Mouse (Mus musculus) adrenal gland, adult (tissue): Measurements from ENCODE around the gene Gm7168.
A peak's percentile ranks its signal among the peaks of the same experiment; 100 is the strongest.
"Not testable (repeated sequence)": the region's sequence is repeated elsewhere in the genome, so short reads cannot be mapped to it uniquely, and the experiment has no call there.

Source experiments
- DNase-seq, 2 experiments: peaks; one replicate each; pipeline ENCODE4 v3.0.0; 2022 to 2023; ENCODE audit warnings: low spot score in 1 of 2; ENCODE audit not compliant: inconsistent age in 2 of 2

The Gm7168 gene

DNA sequence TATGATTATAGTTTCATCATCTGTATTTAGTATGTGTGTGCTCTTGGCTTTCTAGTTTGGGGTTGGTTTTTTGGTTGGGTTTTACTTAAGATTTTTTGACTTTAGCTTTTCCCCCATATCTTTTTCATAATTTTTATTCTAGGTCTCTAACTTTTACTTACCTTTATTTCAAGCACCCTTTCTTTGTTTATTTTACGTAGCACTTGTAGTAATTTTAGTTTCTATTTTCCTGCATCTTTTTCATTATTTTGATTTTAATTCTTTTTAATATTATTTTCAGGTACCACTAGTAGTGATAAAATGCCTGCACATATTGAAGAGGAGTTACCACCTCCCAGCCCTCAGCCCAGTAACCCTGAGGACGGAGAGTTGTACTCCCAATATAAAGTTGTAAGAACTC, at the start of gene Gm7168:
Gm7168 (plus strand) TSS at position 301 of the 400 bp plus-strand sequence.
- DNase-seq, result not testable (repeated sequence)

DNA sequence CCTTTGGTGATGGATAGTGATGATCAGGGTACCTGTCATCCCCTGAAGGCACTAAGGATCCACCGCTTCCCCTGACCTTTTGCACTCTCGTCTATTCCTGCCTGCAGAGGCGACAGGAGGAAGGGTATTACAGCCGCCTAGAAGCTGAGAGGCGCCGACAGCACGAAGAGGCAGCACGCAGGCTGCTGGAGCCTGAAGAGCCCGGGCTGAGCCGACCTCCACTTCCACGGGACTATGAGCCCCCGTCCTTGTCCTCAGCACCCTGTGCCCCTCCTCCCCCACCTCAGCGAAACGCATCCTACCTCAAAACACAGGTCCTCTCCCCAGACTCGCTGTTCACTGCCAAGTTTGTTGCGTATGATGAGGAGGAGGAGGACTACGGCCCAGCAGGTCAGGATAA, 49.3 kb upstream of the Gm7168 start:
- peak; percentile 32 to 51 for DNase-seq

DNA sequence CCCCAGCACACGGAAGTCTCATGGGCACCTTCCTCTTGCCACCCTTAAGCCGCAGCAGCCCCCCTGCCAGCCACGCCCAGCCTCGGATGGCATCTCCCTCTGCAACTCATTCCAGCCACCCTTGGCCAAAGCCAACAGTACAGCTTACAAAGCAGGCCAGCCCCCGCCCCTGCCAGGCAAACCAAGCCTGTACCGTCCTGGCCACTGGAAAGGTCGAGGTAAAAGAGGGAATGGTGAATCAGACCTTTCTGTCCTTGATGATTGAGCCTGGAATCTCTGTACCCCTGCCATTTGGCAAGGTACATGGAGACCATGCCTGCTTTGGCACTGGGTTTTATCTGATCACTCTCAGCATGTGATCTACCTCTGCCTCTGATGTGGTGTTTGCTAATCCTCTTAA, 48.9 kb upstream of the Gm7168 start:
- peak; percentile 85 to 88 for DNase-seq

DNA sequence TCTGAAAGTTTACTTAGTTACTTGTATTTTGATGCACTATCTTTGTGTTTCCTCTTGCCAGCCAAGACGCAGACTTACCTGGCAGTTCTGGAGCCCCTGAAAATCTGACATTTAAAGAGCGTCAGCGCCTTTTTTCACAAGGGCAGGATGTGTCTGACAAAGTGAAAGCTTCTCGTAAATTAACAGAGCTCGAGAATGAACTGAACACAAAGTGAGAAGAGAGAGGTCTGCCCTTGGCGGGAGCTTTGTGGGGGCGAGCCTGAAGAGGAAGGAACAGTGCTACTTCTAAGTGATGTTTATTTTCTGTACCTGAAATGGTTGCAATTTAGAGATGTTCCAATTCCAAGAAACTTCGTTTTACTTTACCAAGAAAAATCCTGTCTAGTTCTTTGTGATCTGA, 44.4 kb upstream of the Gm7168 start:
- no peak for DNase-seq

DNA sequence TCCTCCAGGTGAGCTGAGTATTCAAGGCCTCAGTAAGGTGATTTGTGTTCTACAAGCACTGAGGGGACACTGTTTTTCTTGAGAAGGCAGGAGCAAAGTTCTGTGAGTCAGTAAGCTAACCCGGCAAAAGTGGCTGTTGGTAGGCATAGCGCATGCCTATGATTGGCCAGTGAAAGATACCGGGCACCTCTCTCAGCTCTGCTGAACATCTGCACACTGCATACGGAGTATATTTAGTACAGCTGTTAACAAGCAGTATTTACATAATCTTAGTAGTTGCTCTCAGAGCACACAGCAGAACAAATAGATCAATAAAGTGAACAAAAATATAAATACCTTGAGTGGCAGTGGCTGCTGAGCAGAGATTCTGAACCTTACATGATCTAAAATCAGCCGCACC, 41.1 kb upstream of the Gm7168 start:
- DNase-seq, result no peak

DNA sequence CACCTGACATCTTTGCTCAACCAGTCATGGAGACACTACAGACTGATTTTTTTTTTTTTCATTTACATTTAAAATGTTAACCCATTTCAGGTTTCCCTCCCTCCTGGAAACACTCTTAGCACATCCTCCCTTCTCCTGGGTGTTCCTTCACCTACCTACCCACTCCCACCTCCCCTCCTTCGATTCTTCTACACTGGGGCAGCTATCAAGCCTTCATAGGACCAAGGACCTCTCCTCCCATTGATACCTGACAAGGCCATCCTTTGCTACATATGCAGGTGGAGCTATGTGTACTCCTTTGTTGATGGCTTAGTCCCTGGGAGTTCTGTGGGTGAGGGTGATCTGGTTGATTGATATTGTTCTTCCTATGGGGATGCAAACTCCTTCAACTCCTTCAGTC, 40.5 kb upstream of the Gm7168 start:
- DNase-seq, result no peak

DNA sequence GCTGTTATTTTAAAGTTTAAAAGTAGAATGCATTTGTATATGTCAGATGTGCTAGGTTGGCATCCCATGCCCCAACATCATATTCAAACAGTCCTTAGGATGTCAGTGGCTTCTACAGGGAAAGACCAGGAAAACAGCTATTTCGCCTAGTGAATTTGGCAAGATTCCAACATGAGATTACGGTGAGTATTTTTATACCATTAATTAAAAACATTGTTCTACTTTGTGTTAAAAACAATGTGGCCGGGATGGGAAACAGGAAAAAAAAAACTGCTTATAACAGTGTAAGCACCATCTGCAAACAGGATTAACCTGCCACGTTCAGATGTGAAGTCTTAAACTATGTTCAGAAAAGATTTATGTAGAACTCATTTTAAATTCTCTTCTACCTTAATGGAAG, 34.2 kb upstream of the Gm7168 start:
- no peak for DNase-seq

DNA sequence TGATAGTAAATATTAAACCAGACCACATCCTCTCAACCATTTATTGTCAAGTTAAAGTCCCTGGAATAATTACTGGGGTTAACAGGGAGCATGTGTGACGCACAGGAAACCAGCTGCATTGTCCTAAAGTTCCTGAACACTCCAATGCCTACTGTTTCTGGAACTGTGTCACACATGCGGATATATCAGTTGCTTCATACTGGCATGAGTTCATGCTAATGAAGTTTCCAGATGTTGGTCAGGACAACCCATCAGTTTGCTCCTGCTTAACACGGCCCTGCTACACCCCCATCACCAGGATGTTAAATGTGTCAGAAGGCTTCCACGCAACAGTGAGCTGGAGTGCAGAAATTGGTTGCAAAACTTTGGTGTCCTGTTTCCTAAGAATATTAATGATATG, 33.6 kb upstream of the Gm7168 start:
- no peak for DNase-seq

DNA sequence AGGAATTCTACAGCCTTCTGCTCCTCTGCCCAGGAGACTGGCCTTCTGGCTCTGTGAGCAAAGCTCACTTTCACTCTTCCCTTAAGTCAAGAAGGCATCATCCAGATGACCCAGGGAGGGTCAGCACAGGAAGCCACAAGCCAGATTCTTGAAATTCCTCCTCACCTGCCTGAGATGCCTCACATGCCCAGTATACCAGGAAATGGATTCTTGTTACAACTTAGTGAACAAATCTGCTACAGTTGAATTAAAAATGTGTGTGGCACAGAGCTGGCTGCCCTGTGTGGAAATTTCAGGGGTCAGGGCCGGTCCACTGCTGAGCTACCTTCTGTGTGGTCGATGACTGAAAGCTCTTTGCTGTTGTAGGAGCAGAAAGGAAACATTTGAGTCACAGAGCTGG, 27.4 kb upstream of the Gm7168 start:
- peak in 1 of 2 experiments; percentile 47 for DNase-seq

DNA sequence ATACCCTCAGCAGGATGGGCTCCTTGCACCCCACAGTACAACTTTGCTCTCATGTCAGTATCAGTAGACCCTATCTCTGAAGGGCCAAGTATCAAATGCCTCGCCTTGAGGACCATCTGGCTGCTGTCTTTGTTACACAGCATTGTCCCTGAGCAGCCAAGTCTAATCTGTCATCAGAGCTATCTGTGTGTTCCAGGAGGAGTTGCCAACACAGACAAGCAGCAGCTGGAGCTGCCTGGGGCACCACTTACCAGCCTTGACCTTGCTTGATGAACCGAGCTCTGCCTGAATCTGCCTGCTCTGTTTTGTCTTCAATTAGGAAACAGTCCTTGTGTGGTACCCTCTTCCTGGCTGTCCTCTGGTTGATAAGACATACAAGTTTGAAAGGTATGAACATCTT, 24.8 kb upstream of the Gm7168 start:
- peak; percentile 43 to 73 for DNase-seq

DNA sequence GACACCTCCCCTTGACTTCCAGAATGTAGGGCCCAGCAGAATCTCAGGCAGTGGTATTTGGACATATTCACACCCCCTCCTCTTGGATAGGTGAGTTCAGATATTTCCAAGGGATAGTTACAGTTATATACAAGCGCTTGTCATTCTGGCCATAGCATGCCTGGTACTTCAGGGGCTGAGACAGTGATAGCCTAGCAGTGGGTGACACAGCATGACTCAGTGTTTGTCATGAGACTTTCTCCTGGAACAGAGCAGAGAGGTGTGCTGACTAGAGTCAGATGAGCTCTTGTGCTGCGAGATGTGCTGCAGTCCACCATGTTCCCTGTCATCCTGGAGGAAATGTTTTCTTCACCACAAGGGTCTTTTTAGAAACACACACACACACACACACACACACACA, 23.6 kb upstream of the Gm7168 start:
- peak; percentile 52 to 70 for DNase-seq

DNA sequence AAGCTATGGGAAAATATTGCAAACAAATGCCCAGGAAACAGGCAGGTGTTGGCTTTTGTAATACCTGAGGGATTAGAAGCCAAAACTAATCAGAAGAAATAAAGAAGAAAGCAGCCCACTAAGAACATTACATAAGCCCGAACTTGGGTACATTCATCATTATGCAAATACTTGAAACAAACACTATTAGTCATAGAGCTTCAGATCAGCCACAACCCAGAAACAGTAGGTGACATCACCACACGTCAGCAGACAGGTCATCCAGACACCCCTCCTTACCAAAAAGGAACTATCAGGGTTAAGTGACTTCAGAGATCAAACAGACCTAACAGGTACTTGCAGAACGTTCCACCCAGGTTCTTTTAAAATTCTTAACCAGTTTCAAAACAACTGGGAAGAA, 22.2 kb upstream of the Gm7168 start:
- DNase-seq, result peak; percentile 60 to 74

DNA sequence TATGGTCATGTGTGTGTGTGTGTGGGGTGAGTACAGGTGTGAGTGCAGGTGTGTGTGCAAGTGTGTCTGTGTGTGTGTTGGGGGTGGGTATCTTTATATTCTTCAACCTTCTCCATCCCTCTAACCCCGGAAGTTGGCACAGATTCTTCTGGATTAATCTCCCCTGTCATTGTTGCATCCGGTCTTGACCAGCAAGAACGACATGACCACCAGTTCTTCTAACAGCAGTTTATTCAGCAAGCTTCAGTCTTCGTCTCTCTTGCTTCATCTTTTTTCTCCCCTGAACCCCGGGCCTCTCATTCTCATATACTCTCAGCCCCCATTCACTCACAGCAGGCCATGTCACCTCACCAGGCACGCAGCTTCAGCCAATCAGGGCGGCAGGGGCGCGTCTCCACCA, 17.8 kb upstream of the Gm7168 start:
- DNase-seq, result no peak

DNA sequence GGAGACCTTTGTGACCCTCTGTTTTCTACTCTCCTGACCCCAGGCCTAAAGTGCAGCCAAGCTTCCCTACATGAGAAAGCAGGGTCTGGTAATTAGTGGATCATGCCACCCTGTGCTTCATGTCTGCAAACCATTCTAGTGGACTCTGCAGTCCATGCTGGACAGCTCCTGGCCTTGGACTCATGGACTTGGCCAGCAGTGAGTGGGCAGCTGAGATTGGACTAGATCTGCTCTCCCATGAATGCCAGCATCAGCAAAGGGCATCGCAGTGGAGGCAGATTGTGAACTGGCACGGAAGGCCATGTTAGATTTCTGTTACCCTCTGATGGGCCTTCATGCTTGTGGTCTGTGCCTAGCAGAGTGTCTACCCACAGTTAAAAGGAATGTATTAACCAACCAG, 12.8 kb upstream of the Gm7168 start:
- peak in 1 of 2 experiments; percentile 32 for DNase-seq

DNA sequence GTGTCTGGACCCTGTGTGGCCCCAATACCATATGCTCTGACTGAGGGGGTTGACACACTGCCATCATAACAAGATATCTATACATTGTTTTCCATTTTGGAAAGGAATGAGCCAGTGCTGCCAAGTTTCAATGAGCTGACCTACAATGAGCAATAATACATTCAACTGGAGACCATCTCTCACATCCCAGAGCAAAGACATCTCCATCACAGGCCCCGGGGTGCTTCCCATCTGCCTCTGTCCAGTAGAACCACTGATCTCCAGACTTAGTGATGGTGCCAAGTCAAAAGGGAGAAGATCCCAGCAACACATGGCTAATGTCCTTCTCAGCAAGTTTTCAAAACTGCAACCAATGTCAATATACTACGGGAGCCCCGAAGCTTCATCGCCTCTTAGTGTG, 10.4 kb upstream of the Gm7168 start:
- DNase-seq, result no peak

DNA sequence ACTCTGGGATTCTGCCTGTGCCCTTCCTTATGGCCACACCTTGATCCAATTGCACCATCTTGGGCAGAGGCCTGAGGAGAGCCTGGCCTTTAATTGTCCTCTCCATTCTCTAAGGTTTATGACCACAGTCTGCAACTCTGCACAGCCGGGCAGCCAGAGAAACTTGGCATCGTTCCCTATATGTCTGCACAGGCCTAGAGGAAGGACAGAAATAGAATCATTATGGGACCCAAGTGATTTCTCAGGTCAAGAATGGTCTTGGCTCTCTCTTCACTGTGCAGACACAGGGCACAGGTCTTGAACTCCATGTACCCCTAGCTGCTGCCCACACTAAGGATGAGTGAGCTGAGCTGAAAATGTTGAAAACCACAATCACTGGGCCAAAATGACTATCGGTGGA, 9.5 kb upstream of the Gm7168 start:
- peak in 1 of 2 experiments; percentile 48 for DNase-seq

DNA sequence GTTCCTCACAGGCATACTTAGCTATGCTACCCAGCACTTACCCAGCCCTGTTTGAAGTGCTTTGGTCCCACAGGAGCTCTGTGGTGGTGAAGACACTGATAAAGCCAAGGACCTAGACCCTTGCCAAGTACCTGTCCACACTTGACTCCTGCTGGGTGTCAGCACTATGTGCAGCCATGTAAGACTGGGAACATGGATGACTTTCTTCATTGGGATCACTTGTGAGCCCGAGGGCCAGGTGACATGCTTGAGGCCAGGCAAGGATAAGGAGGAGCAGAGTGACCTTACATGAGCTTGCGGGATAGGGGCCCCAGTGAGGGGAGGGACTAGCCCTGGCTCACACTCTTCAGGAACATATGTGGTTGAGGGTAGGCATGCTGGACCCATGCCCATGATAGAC, 8.9 kb upstream of the Gm7168 start:
- not testable (repeated sequence) for DNase-seq

DNA sequence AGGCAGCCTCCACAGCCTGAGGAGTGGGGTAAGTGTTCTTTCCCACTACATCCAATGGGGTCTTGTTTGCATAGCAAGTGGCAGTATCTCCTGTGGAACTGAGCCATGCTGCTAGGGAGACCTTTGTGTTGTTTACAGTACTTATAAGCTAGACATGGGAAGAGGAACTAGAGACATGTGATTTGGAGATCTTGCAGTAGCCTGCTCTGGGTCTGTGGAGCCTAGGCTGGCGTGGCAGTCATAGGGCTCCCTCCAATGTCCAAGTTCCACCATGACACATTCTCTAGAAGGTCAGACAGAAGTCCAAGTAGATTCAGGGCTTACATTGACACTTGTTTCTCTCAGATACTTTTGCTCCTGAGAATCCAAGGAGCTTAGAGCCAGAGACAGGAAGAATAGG, 7.7 kb upstream of the Gm7168 start:
- peak in 1 of 2 experiments; percentile 52 for DNase-seq

DNA sequence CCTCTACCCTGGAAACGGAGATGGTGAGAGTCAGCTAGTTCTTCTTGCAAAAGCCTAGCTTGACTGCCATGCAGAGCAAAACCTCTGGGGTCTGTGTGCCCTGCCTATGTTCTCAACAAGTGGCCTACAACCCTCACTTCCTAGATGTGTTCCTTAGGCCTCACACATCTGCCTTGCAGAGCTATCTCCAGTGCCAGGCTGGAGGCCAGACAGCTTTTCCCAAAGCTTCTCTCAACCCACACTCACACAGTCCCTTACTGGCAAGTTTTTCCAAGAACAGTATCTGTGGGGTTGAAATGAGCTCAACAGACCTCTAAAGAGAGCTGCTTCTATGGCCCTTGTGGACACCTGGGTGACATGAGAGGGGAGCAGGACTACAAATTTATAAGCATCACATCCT, 3.4 kb downstream of the Gm7168 start:
- DNase-seq, result not testable (repeated sequence)

DNA sequence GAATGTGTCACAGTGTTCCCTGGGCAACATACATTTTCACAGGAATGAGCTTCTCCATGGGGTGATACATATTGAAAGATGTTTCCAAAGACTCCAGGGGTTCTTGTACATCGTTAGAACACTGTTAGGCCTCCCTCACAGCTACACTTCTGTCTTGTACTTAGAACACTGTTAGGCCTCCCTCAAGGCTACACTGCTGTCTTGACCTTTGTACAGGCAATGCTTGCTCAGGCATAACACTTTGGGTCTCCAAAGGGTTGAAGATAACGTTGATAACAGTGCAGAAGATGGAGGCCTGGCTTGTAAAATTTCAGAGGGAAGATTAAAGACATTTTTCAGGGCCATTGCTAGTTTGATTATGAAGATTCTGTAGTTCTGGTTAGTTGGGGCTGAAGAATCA, 10.0 kb downstream of the Gm7168 start:
- DNase-seq, result not testable (repeated sequence)

DNA sequence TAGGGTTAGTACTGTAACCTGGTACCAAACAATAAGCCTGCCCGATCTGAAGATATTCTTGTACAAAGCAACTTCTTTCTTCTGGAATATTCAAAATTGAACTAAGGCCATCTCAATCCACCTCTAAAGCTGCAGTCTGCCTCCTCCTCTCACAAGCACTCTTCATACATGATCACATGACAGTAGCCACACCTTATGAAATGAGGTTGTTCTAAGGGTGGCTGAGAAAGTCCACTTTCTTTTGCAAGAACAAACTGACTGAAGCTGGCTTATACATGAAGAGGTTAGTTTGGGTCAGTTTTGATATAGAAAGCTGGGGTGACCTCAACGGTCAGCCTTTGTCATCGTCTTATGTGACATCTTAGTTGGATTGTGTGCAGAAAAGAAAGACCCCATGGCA, 14.1 kb downstream of the Gm7168 start:
- not testable (repeated sequence) for DNase-seq

DNA sequence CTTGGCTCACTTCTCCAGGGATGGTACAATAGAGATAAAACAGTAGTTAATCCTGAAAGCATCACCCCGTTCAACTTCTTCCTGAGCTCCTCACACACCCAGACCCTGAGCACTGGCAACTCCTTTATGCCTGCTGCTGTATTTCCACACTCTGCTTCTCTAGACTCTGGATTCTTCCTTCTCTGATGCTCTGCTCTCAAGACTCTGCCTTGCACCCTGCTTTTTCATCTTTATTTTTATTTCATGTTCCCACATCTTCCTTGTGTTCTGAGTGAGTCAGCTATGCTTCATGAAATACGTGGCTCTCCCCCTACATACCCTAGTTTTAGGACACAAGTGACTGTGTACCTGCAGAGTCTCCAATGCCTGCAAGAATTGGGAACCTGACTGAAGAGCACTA, 16.9 kb downstream of the Gm7168 start:
- DNase-seq, result not testable (repeated sequence)

DNA sequence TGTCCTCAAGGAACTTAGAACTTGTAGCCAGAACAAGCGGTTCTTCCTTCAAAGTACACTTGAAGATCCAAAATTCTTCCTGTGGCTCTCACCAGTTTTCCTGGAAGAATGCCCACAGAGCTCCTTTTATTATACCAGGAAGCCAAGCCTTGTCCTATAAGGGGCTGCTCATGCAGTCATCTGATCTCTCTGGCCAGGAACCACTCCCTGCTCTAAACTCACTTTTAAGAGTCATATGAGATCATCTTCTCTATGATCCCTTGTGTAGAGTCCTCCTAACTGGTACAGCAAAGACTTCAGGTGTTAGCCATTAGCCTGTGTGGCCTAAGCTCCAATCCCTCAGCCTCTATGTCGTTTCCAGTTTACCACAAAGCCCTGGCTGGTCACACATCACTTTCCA, 21.7 kb downstream of the Gm7168 start:
- not testable (repeated sequence) for DNase-seq

DNA sequence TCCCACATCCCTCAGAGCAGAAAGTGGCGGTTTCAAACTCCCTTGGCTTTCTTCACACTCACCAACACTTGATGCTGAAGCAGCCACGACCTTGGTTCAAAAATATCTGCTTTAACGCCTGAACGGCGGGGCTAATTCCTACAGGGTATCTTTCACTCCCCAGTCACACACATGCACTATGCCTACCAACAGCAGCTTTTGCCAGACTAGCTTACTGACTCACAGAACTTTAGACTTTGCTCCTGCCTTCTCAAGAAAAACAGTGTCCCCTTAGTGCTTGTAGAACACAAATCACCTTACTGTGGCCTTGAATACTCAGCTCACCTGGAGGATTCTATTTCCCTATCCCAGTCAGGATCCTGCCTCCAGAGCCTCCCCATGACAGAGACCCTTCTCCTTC, 22.6 kb downstream of the Gm7168 start:
- not testable (repeated sequence) for DNase-seq
